Mouse (Mus musculus): ENCODE measurements around the gene Cdk18. TPM values are rescaled to one million over a fixed set of nuclear protein-coding genes. Genes with fewer than 3 reads are reported as not detected.

Cdk18 gene
- total and polyA plus RNA-seq, 2 experiments from 2014 or later: 2.0 to 4.0 TPM

DNA sequence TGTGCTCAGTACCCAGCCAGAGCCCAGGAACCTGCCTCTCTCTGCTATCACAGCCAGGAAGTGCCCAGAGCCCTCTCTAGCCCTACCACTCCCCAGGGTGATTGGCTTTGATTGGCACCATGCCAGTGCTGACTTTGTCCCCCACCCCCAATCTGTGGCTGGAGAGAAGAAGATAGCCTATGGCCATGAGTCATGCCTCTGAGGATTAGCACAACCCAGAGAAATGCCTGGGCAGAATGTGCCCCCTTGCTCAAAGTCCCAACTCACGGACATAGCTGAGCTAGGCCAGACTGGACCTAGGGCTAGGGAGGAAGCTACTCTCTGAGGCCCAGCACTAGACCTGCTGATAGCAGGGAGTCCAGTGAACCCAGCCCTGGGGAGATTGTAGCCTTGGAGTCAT lies 10.7 kb upstream of the Cdk18 start:
- Histone ChIP-seq H3K4me1 (ENCODE audit: control insufficient read depth, insufficient read depth) (no peaks in the 10 kb centered on the region), H3K27me3 (ENCODE audit: control insufficient read depth, insufficient read depth, low read length) (no peaks in the 10 kb centered on the region), H3K4me3 (ENCODE audit: low read depth, low read length) (no peak overlapping the region), H3K27ac (ENCODE audit: low read depth) (no peak overlapping the region), H3K9ac (replicated peaks; ENCODE audit: low read depth, low read length) (no peak overlapping the region), H3K36me3 (replicated peaks; ENCODE audit: control insufficient read depth, insufficient read depth, low read length) (no peaks in the 10 kb centered on the region), H3K4me2 (ENCODE audit: low read depth, low read length) (no peak overlapping the region), H3K9me3 (replicated peaks; ENCODE audit: control insufficient read depth, low read length) (no peaks in the 10 kb centered on the region)
- TF ChIP-seq EP300 (IDR thresholded peaks at IDR 0.05; ENCODE audit: low read depth) (no peak), CTCF (IDR thresholded peaks at IDR 0.05; ENCODE audit: low read depth) (no peak)
- ATAC-seq (ENCODE audit: insufficient read depth, low read depth): peak; percentile 39
- WGBS: 14% methylated on average over 1 of the region's 1 CpGs
- DNase-seq (ENCODE audit: low spot score): no peak

DNA sequence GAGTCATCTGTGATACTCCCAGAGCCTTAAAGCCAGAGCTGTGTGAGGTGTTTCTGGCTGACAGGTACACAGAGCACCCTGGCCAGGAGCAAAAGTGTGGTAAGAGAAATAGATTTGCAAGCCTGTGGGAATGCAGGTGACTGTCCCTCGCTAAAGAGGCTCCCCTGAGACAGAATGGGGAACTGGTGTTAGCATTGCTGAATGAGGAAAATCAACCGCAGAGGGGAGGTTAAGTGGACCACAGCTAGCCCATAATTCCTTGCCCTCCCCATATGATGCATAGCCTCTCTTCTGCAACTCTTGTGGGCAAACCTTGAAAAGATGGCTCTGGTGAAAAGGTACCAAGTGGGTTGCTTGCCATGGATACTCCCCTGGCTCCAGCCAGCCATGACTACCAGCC lies 9.9 kb upstream of the Cdk18 start:
- Histone ChIP-seq H3K9ac (replicated peaks; ENCODE audit: low read depth, low read length) (no peak overlapping the region), H3K27ac (ENCODE audit: low read depth) (no peak overlapping the region), H3K36me3 (replicated peaks; ENCODE audit: control insufficient read depth, insufficient read depth, low read length) (no peaks in the 10 kb centered on the region), H3K9me3 (replicated peaks; ENCODE audit: control insufficient read depth, low read length) (no peaks in the 10 kb centered on the region), H3K4me1 (ENCODE audit: control insufficient read depth, insufficient read depth) (no peaks in the 10 kb centered on the region), H3K4me3 (ENCODE audit: low read depth, low read length) (no peak overlapping the region), H3K4me2 (ENCODE audit: low read depth, low read length) (no peak overlapping the region), H3K27me3 (ENCODE audit: control insufficient read depth, insufficient read depth, low read length) (no peaks in the 10 kb centered on the region)
- DNase-seq (ENCODE audit: low spot score) (no peak), ATAC-seq (ENCODE audit: insufficient read depth, low read depth) (no peak)
- WGBS: 78% methylated on average over 2 of the region's 2 CpGs
- no peak for TF ChIP-seq CTCF (IDR thresholded peaks at IDR 0.05; ENCODE audit: low read depth)
- TF ChIP-seq EP300 (IDR thresholded peaks at IDR 0.05; ENCODE audit: low read depth): no peak

GRCm38 (mm10) chr1:132145973-132146685 lies 6.6 kb upstream of the Cdk18 start:
- H3K4me3 ChIP-seq (ENCODE audit: low read depth, low read length): no peak overlapping the region
- DNase-seq (ENCODE audit: low spot score) (no peak), ATAC-seq (ENCODE audit: insufficient read depth, low read depth) (no peak)
- no peak overlapping the region for H3K4me2 ChIP-seq (ENCODE audit: low read depth, low read length)
- H3K27me3 ChIP-seq (ENCODE audit: control insufficient read depth, insufficient read depth, low read length): no peaks in the 10 kb centered on the region
- H3K4me1 ChIP-seq (ENCODE audit: control insufficient read depth, insufficient read depth): no peaks in the 10 kb centered on the region
- no peak overlapping the region for H3K27ac ChIP-seq (ENCODE audit: low read depth)
- no peaks in the 10 kb centered on the region for H3K9me3 ChIP-seq (replicated peaks; ENCODE audit: control insufficient read depth, low read length)
- H3K9ac ChIP-seq (replicated peaks; ENCODE audit: low read depth, low read length): no peak overlapping the region
- H3K36me3 ChIP-seq (replicated peaks; ENCODE audit: control insufficient read depth, insufficient read depth, low read length): no peaks in the 10 kb centered on the region
- 76% methylated on average over 8 of the region's 8 CpGs for WGBS
- TF ChIP-seq EP300 (IDR thresholded peaks at IDR 0.05; ENCODE audit: low read depth): no peak
- no peak for TF ChIP-seq CTCF (IDR thresholded peaks at IDR 0.05; ENCODE audit: low read depth)

DNA sequence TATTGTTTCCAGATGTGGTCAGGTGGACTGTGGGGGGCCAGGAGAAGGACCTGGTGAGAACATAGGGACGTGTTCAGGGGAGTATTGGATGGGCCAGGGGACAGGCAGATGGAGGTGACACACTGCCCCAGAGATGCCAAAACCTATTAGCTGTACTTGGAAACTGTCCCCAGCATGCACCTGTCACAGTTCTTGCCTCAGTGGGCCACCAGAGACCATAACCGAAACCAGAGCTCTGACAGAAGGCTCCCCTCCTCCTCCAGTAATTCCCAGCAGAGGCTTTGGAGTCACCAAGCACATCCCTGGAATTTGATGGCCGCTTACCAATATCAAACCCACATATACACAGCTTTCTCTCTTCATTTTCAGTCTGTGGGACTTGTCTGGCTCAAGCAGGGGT lies 5.4 kb upstream of the Cdk18 start:
- no peaks in the 10 kb centered on the region for H3K36me3 ChIP-seq (replicated peaks; ENCODE audit: control insufficient read depth, insufficient read depth, low read length)
- H3K4me3 ChIP-seq (ENCODE audit: low read depth, low read length): no peak overlapping the region
- H3K4me1 ChIP-seq (ENCODE audit: control insufficient read depth, insufficient read depth): no peaks in the 10 kb centered on the region
- H3K27ac ChIP-seq (ENCODE audit: low read depth): no peak overlapping the region
- 87% methylated on average over 3 of the region's 3 CpGs for WGBS
- TF ChIP-seq CTCF (IDR thresholded peaks at IDR 0.05; ENCODE audit: low read depth) (no peak), EP300 (IDR thresholded peaks at IDR 0.05; ENCODE audit: low read depth) (no peak)
- no peak overlapping the region for H3K9ac ChIP-seq (replicated peaks; ENCODE audit: low read depth, low read length)
- no peaks in the 10 kb centered on the region for H3K27me3 ChIP-seq (ENCODE audit: control insufficient read depth, insufficient read depth, low read length)
- DNase-seq (ENCODE audit: low spot score): no peak
- no peak for ATAC-seq (ENCODE audit: insufficient read depth, low read depth)
- no peak overlapping the region for H3K4me2 ChIP-seq (ENCODE audit: low read depth, low read length)
- no peaks in the 10 kb centered on the region for H3K9me3 ChIP-seq (replicated peaks; ENCODE audit: control insufficient read depth, low read length)

DNA sequence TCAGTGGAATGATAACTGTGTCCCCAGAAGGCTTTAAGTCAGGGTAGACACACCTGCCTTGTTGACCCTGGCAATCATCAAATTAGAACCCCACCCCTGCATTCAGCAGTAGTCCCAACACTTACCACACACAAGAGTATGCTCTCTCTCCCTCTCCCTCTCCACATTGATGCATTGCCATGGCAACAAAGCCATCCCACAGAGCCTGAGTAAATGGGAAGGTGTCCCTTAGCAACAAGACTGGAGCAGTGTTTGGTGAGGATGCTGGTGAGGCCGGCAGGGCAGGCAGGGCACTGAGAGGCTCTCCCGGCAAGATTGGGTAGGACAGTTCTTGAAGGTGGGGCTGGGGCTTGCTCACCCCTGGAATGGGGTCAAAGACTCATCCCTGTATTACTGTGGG lies 4.7 kb upstream of the Cdk18 start:
- H3K27me3 ChIP-seq (ENCODE audit: control insufficient read depth, insufficient read depth, low read length): no peaks in the 10 kb centered on the region
- H3K36me3 ChIP-seq (replicated peaks; ENCODE audit: control insufficient read depth, insufficient read depth, low read length): no peaks in the 10 kb centered on the region
- ATAC-seq (ENCODE audit: insufficient read depth, low read depth): no peak
- H3K27ac ChIP-seq (ENCODE audit: low read depth): no peak overlapping the region
- no peak overlapping the region for H3K4me2 ChIP-seq (ENCODE audit: low read depth, low read length)
- no peak overlapping the region for H3K4me3 ChIP-seq (ENCODE audit: low read depth, low read length)
- H3K9me3 ChIP-seq (replicated peaks; ENCODE audit: control insufficient read depth, low read length): no peaks in the 10 kb centered on the region
- TF ChIP-seq EP300 (IDR thresholded peaks at IDR 0.05; ENCODE audit: low read depth) (no peak), CTCF (IDR thresholded peaks at IDR 0.05; ENCODE audit: low read depth) (no peak)
- H3K9ac ChIP-seq (replicated peaks; ENCODE audit: low read depth, low read length): no peak overlapping the region
- DNase-seq (ENCODE audit: low spot score): no peak
- peaks cover 3% of the 10 kb centered on the region; the same call in 1 of the 2 replicates for H3K4me1 ChIP-seq (ENCODE audit: control insufficient read depth, insufficient read depth)
- 69% methylated on average over 2 of the region's 2 CpGs for WGBS

- WGBS: 77% methylated on average over 4 of the region's 4 CpGs
- H3K4me2 ChIP-seq (ENCODE audit: low read depth, low read length): no peak overlapping the region
These were observed 4.2 kb upstream of the Cdk18 start for GRCm38 (mm10) chr1:132143730-132144129.

More at GRCm38 (mm10) chr1:132143730-132144129, 4.2 kb upstream of the Cdk18 start:
- no peak for DNase-seq (ENCODE audit: low spot score)
- no peaks in the 10 kb centered on the region for H3K9me3 ChIP-seq (replicated peaks; ENCODE audit: control insufficient read depth, low read length)
- peaks cover 8% of the 10 kb centered on the region; the same call in 1 of the 2 replicates for H3K4me1 ChIP-seq (ENCODE audit: control insufficient read depth, insufficient read depth)
- H3K4me3 ChIP-seq (ENCODE audit: low read depth, low read length): no peak overlapping the region
- H3K27me3 ChIP-seq (ENCODE audit: control insufficient read depth, insufficient read depth, low read length): no peaks in the 10 kb centered on the region
- TF ChIP-seq CTCF (IDR thresholded peaks at IDR 0.05; ENCODE audit: low read depth) (no peak), EP300 (IDR thresholded peaks at IDR 0.05; ENCODE audit: low read depth) (no peak)
- no peaks in the 10 kb centered on the region for H3K36me3 ChIP-seq (replicated peaks; ENCODE audit: control insufficient read depth, insufficient read depth, low read length)
- no peak overlapping the region for H3K27ac ChIP-seq (ENCODE audit: low read depth)
- no peak for ATAC-seq (ENCODE audit: insufficient read depth, low read depth)
- no peak overlapping the region for H3K9ac ChIP-seq (replicated peaks; ENCODE audit: low read depth, low read length)

All from heart, postnatal 0 days (tissue).